Mouse (Mus musculus) midbrain, embryonic 14.5 days (tissue): ENCODE measurements around the gene Tmem135. TPM values are rescaled to one million over a fixed set of nuclear protein-coding genes. Genes with fewer than 3 reads are reported as not detected.

Experiments
- ATAC-seq: fragments of 200-750 bp; cut with Nextera tagmentation; 2 replicates; pipeline ENCODE4 v1.8.0; 2017; ENCODE audit warnings: moderate number of reproducible peaks, moderate library complexity; ENCODE audit not compliant: low FRiP score, low TSS enrichment
- DNase-seq: peaks from one replicate; pipeline ENCODE4 v3.0.0-alpha.2; 2015
- H3K27ac ChIP-seq: fragments of 300-500 bp; sonication (generic); replicated peaks from 2 replicates; pipeline ENCODE4 v1.5.1; 2014; ENCODE audit warnings: mild to moderate bottlenecking, low read depth, low read length, moderate library complexity
- H3K27me3 ChIP-seq: fragments of 300-500 bp; sonication (generic); 2 replicates; pipeline ENCODE4 v1.6.1; 2014; ENCODE audit warnings: low read length, control low read depth, mixed read lengths; ENCODE audit not compliant: control insufficient read depth, insufficient read depth
- H3K36me3 ChIP-seq: fragments of 300-500 bp; sonication (generic); 2 replicates; pipeline ENCODE4 v1.6.1; 2014; ENCODE audit warnings: low read length, control low read depth; ENCODE audit not compliant: control insufficient read depth, insufficient read depth
- H3K4me1 ChIP-seq: fragments of 300-500 bp; sonication (generic); 2 replicates; pipeline ENCODE4 v1.6.1; 2014; ENCODE audit warnings: mild to moderate bottlenecking, antibody characterized with exemption, low read length, control low read depth; ENCODE audit not compliant: control insufficient read depth, insufficient read depth
- H3K4me2 ChIP-seq: fragments of 300-500 bp; sonication (generic); 2 replicates; pipeline ENCODE4 v1.6.1; 2014; ENCODE audit warnings: mild to moderate bottlenecking, low read length, moderate library complexity
- H3K4me3 ChIP-seq: fragments of 300-500 bp; sonication (generic); replicated peaks from 2 replicates; pipeline ENCODE4 v1.5.1; 2014; ENCODE audit warnings: low read depth, low read length
- H3K9ac ChIP-seq: fragments of 300-500 bp; sonication (generic); replicated peaks from 2 replicates; pipeline ENCODE4 v1.6.1; 2014; ENCODE audit warnings: mild to moderate bottlenecking, low read length, moderate library complexity
- H3K9me3 ChIP-seq: fragments of 300-500 bp; sonication (generic); 2 replicates; pipeline ENCODE4 v1.6.1; 2016; ENCODE audit warnings: low read length, control low read depth, mixed read lengths; ENCODE audit not compliant: control insufficient read depth
- WGBS: fragments of 180-500 bp; shearing (Covaris S2); extraction: QIAGEN DNeasy Blood & Tissue Kit; methylation state at CpG from one replicate; pipeline ENCODE4 v1.1.7; 2014; 5-methylcytosine and 5-hydroxymethylcytosine counted together
- polyA plus RNA-seq: library from polyadenylated mRNA; unstranded; fragments of >200 nt; fragmentation: Nextera tagmentation; extraction: Ambion mirVana; gene quantifications from 2 replicates; pipeline ENCODE4 v1.2.1, GENCODE M21; 2014

The Tmem135 gene
- polyA plus RNA-seq, 1 experiment from 2014 or later = 26.4 TPM

DNA sequence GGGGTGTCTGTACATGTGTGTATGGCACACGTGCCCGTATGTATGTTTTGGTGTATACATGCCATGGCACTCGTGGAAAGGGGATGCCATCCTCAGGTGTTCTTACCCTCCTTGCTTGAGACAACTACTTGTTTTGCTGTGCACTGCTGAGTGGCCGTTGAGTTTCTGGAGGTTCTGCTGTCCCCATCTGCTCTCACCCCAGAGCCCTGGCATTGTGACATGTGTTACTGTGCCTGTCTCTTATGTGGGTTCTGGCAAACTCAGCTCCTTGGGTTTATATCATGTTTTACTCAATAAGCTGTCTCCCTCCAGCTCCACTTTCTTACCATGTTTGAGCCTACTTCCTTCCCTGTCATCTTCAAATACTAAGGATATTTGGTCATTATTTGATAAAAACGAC is 40.0 kb downstream of the Tmem135 start:
- Histone ChIP-seq H3K27me3 (peaks cover 21% of the 10 kb centered on the region; the same call in 1 of the 2 replicates), H3K9ac (no peak overlapping the region), H3K9me3 (no peaks in the 10 kb centered on the region), H3K4me3 (no peak overlapping the region), H3K36me3 (no peaks in the 10 kb centered on the region), H3K4me2 (no peak overlapping the region), H3K4me1 (no peaks in the 10 kb centered on the region), H3K27ac (no peak overlapping the region)
- DNase-seq (no peak), ATAC-seq (no peak)
- 89% methylated on average over 5 of the region's 5 CpGs for WGBS

DNA sequence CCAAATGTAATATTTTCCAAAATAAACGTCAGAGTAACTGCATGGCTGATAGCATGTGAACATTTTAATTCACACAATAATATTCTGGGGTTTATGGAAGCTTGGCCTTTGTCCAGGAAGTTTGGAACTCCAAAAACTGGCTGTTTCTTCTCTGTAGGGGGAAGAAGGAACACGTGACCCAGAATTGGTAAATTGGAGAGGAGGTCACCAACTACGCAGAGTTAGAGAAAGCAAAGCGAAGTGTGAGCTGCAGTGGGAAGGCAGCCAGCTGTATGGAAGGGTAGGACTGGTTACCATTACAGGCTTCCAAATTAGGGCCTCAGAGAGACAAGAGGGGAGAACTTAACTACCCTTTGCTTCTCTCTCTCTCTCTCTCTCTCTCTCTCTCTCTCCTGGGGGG is 47.7 kb downstream of the Tmem135 start:
- no peak for DNase-seq

DNA sequence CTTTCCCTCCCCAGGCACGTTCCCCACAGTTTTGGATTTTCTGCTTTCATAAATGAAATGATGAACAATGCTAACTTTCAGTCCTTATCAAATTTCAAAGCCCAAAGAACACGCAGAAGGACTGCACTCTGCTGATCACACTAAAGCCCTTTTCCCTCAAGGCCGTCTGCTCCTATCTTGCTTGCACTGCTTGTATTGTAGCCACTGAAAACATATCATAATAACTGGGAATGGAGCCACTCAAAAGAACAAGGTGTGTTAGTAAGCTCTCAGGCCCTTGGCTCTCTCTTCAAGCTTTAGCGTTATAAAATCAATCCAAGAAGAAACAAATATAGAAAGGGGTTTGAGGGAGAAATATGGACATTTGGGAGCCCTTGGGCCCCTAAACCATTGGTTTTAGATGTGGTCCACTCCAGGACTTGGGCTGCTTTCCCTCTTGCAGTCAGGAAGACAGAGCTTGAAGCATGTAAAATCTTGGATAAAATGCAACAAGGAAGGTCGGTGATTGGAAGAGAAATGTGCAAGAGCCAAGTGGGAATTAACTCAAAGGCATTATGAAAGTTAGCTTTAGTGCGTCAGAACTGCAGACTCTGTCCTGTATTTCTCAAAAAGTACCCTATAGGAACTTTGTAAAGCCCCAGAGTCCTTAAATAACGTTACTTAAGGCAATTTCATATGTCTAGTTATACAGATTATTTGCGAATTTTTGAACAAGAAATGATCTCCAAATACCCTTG is 48.3 kb downstream of the Tmem135 start:
- Histone ChIP-seq H3K4me2 (no peak overlapping the region), H3K27ac (no peak overlapping the region), H3K36me3 (no peaks in the 10 kb centered on the region), H3K27me3 (no peaks in the 10 kb centered on the region; the same call in 1 of the 2 replicates), H3K9ac (no peak overlapping the region), H3K9me3 (no peaks in the 10 kb centered on the region), H3K4me3 (no peak overlapping the region), H3K4me1 (no peaks in the 10 kb centered on the region)
- WGBS = 79% methylated on average over 8 of the region's 8 CpGs
- ATAC-seq (no peak), DNase-seq (no peak)

More for the DNA sequence above, 47.7 kb downstream of the Tmem135 start:
- Histone ChIP-seq H3K27ac (no peak overlapping the region), H3K4me2 (no peak overlapping the region), H3K9ac (no peak overlapping the region), H3K4me1 (no peaks in the 10 kb centered on the region), H3K27me3 (peaks cover 3% of the 10 kb centered on the region; the same call in 1 of the 2 replicates), H3K9me3 (no peaks in the 10 kb centered on the region), H3K4me3 (no peak overlapping the region), H3K36me3 (no peaks in the 10 kb centered on the region)
- WGBS = 85% methylated on average over 4 of the region's 4 CpGs
- ATAC-seq = no peak

DNA sequence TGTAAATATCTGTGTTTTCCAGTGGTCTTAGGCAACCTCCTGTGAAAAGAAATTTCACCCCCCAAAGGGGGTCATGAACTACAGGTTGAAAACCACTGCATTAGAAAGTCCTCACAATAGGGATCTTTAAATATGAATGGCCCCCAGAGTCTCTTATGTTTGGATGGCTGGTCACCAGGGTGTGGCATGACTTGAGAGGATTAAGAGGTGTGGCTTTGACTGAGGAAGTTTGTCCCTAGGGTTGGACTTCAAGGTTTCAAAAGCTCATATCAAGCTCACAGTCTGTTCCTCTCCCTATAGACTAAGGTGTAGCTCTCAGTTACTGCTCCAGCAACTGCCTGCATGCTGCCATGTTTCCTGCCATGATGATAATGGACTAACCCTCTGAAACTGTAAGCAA is 62.0 kb downstream of the Tmem135 start:
- H3K4me2 ChIP-seq = no peak overlapping the region
- peaks cover 11% of the 10 kb centered on the region for H3K4me1 ChIP-seq
- H3K9me3 ChIP-seq = no peaks in the 10 kb centered on the region
- no peak overlapping the region for H3K4me3 ChIP-seq
- no peak overlapping the region for H3K9ac ChIP-seq
- H3K36me3 ChIP-seq = no peaks in the 10 kb centered on the region
- H3K27me3 ChIP-seq = no peaks in the 10 kb centered on the region
- DNase-seq (no peak), ATAC-seq (no peak)
- H3K27ac ChIP-seq = no peak overlapping the region

DNA sequence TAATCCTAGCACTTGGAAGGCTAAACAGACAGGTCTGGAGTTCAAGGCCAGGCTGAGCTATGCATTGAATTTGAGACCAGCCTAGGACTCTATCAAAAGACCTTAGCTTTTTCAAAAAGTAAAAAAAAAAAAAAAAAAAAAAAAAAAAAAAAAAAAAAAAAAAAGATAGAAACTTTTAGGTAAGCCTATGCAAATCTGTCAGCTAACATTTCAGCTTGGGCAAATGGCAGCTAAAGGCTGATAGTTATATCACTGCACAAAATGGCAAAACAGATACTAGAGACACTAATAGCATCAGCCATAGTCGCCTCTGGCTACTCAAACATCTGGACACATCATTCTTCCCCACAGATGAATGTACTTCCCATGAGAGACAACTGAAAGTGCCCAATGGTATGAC is 64.2 kb downstream of the Tmem135 start:
- no peaks in the 10 kb centered on the region for H3K9me3 ChIP-seq
- H3K4me1 ChIP-seq = peaks cover 25% of the 10 kb centered on the region
- DNase-seq (no peak), ATAC-seq (no peak)
- no peaks in the 10 kb centered on the region for H3K36me3 ChIP-seq
- H3K27me3 ChIP-seq = no peaks in the 10 kb centered on the region
- H3K27ac ChIP-seq = no peak overlapping the region
- no peak overlapping the region for H3K4me3 ChIP-seq
- no peak overlapping the region for H3K9ac ChIP-seq
- H3K4me2 ChIP-seq = no peak overlapping the region; the same call in 1 of the 2 replicates
- WGBS = 77% methylated on average over 1 of the region's 1 CpGs

DNA sequence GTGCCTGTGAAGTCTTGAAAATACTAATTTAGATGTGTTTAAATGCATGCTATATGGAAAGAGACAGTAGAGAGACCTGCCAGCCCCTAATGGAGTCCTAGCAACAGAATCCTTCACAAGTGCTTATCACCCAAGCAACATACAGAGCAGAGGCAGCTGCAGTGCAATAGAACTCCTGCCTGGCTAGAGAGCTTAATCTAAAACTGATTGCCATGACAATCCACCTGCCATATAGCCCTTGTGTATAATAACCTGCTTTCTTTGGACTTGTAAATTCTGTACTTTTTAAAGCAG is 64.9 kb downstream of the Tmem135 start:
- H3K9me3 ChIP-seq = no peaks in the 10 kb centered on the region
- H3K9ac ChIP-seq = peak overlapping the region; percentile 92
- no peaks in the 10 kb centered on the region for H3K36me3 ChIP-seq
- DNase-seq = peak; percentile 67
- peaks cover 25% of the 10 kb centered on the region for H3K4me1 ChIP-seq
- H3K27me3 ChIP-seq = no peaks in the 10 kb centered on the region
- peak; percentile 67 for ATAC-seq
- H3K4me2 ChIP-seq = peak overlapping the region; percentile 90
- H3K27ac ChIP-seq = peak overlapping the region; percentile 84
- peak overlapping the region; percentile 91 for H3K4me3 ChIP-seq

DNA sequence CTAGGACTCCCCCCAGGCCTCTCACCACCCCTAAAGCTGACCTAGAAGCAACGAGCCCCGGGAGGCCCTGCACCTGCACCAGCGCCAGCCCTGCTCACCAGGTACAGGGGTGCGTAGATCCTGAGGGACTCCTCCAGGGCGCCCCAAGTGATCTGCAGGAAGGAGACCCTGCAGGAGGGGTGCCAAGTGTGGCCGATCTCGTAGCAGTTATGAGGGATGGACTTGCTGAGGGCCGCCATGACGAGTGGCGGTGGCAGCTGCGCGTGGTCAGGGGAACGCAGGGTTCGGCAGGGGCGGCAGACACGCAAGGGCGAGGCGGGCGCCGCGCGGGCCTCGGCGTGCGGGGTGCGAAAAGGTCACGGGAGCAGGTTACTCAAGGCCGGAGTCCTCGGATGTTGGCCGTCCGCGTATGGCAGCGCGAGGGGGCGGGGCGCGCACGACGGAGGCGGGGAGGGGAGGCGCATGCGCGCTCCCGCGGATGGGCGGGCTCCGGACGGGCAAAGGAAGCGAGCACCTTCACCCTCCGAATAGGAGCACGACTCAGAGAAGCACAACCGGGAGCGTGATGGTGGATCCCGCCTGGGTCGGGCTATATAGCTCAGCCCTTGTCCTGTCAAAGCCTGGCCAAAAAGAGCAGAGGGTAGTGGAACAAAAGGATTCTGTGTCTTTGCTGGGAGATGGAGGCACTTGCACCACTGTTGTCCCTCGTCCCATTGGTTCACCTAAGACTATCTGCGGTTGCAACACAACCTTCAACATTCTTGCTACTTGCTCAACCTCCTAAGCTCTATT is 65.5 kb downstream of the Tmem135 start:
- Histone ChIP-seq H3K27ac (peak overlapping the region; percentile 84), H3K4me3 (peak overlapping the region; percentile 91), H3K27me3 (no peaks in the 10 kb centered on the region), H3K4me1 (peaks cover 25% of the 10 kb centered on the region), H3K4me2 (peak overlapping the region; percentile 90), H3K9me3 (no peaks in the 10 kb centered on the region), H3K36me3 (no peaks in the 10 kb centered on the region), H3K9ac (peak overlapping the region; percentile 92)
- ATAC-seq = peak; percentile 96
- under 1% methylated on average over 57 of the region's 57 CpGs for WGBS
- DNase-seq = peak; percentile 95

DNA sequence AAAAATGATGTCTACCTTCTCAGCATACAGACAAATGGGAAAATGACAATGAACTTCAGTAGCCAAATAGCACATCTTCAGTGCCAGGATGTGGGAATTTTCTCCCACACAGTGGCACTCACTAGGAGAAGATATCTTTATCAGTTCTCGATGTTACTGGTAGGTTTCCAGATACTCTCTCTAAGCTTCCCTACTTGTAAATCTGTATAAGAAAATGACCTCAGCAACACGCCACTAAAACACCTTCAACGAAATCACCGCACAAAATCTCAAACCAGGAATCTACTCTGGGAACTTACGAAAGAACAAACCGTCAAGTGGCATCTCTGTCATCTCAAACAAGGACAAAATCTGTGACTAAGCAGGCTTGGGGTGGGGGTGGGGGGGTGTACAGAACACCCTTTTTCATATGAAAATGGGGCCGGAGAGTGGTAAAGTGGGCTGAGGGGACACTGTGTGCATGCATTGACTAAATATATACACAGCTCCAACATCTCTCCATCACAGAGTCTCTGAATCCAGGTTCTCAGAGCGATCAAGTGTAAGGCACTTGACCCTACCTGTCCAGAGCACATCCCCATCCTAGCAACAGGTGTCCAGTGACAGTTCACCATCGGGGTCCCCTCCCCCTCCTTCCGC is 66.2 kb downstream of the Tmem135 start:
- Histone ChIP-seq H3K9ac (peak overlapping the region; percentile 92), H3K36me3 (no peaks in the 10 kb centered on the region), H3K4me1 (peaks cover 25% of the 10 kb centered on the region), H3K27me3 (no peaks in the 10 kb centered on the region), H3K4me2 (peak overlapping the region; percentile 90), H3K4me3 (peak overlapping the region; percentile 91), H3K9me3 (no peaks in the 10 kb centered on the region), H3K27ac (peak overlapping the region; percentile 84; the same call in 1 of the 2 replicates)
- 46% methylated on average over 10 of the region's 10 CpGs for WGBS
- ATAC-seq = peak; percentile 21
- no peak for DNase-seq
